Mouse (Mus musculus) neural tube, embryonic 13.5 days (tissue): ENCODE data around the gene Grik1. TPM values are rescaled to one million over a fixed set of nuclear protein-coding genes. Genes with fewer than 3 reads are reported as not detected.
A peak's percentile ranks its signal among the peaks of the same experiment; 100 is the strongest.

Experiments
- ATAC-seq: fragments of 200-750 bp; cut with Nextera tagmentation; 2 replicates; pipeline ENCODE4 v1.8.0; 2017; ENCODE audit warnings: low read depth, mild to moderate bottlenecking, moderate TSS enrichment, moderate library complexity
- H3K27ac ChIP-seq: fragments of 300-500 bp; sonication (generic); replicated peaks from 2 replicates; pipeline ENCODE4 v1.5.1; 2015; ENCODE audit warnings: moderate library complexity, mild to moderate bottlenecking, inconsistent platforms
- H3K27me3 ChIP-seq: fragments of 300-500 bp; sonication (generic); 2 replicates; pipeline ENCODE4 v1.6.1; 2015; ENCODE audit warnings: mild to moderate bottlenecking, inconsistent platforms
- H3K36me3 ChIP-seq: fragments of 300-500 bp; sonication (generic); 2 replicates; pipeline ENCODE4 v1.6.1; 2015; ENCODE audit warnings: mild to moderate bottlenecking, inconsistent platforms
- H3K4me1 ChIP-seq: fragments of 300-500 bp; sonication (generic); replicated peaks from 2 replicates; pipeline ENCODE4 v1.6.1; 2015; ENCODE audit warnings: inconsistent platforms
- H3K4me2 ChIP-seq: fragments of 300-500 bp; sonication (generic); 2 replicates; pipeline ENCODE4 v1.6.1; 2015; ENCODE audit warnings: inconsistent platforms, mild to moderate bottlenecking, moderate library complexity
- H3K4me3 ChIP-seq: fragments of 300-500 bp; sonication (generic); 2 replicates; pipeline ENCODE4 v1.5.1; 2015; ENCODE audit warnings: mild to moderate bottlenecking, inconsistent platforms
- H3K9ac ChIP-seq: fragments of 300-500 bp; sonication (generic); 2 replicates; pipeline ENCODE4 v1.6.1; 2015; ENCODE audit warnings: moderate library complexity, mild to moderate bottlenecking, inconsistent platforms
- H3K9me3 ChIP-seq: fragments of 300-500 bp; sonication (generic); 2 replicates; pipeline ENCODE4 v1.6.1; 2016; ENCODE audit warnings: inconsistent platforms
- WGBS: fragments of 180-500 bp; shearing (Covaris S2); methylation state at CpG from one replicate; pipeline ENCODE4 v1.1.7; 2015; 5-methylcytosine and 5-hydroxymethylcytosine counted together
- polyA plus RNA-seq: library from polyadenylated mRNA; unstranded; fragments of >200 nt; fragmentation: Nextera tagmentation; extraction: Ambion mirVana; gene quantifications from 2 replicates; pipeline ENCODE4 v1.2.1, GENCODE M21; 2015

The Grik1 gene
- polyA plus RNA-seq, 1 experiment from 2014 or later: 21.5 TPM

DNA sequence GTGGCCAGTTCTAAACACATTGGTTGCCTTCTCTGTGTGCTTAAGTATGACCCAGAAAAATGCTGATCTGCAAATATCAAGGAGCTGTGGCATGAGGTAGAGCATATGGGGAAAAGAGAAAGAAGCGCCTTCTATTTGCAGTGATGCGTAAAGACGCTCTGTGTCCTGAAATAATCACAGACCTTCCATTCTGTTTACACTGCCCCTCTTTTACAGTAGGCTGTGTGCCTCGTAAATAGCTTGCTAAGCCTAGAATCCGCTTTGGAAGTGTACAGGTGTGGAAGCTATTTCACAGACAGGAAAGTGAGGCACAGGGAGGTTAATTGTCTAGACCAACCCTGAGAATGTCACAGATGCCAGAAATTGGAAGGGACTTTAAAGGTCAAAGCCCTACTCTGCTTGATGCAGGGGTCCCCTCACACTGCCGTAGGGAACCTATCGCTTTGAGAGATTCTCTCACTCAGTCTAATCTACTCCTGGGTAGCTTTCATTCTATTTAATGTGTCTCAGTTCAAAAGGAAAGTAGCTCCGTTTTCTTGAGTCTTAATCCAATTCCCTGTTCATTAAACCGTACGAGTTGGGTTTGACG is 251.5 kb downstream of the Grik1 start:
- no peak overlapping the region for H3K4me3 ChIP-seq
- no peaks in the 10 kb centered on the region for H3K9me3 ChIP-seq
- H3K4me2 ChIP-seq: no peak overlapping the region
- H3K27ac ChIP-seq: no peak overlapping the region
- ATAC-seq: no peak
- H3K27me3 ChIP-seq: no peaks in the 10 kb centered on the region
- H3K36me3 ChIP-seq: no peaks in the 10 kb centered on the region
- peaks cover 4% of the 10 kb centered on the region; the same call in 1 of the 2 replicates for H3K4me1 ChIP-seq
- no peak overlapping the region for H3K9ac ChIP-seq
- 82% methylated on average over 11 of the region's 11 CpGs for WGBS

DNA sequence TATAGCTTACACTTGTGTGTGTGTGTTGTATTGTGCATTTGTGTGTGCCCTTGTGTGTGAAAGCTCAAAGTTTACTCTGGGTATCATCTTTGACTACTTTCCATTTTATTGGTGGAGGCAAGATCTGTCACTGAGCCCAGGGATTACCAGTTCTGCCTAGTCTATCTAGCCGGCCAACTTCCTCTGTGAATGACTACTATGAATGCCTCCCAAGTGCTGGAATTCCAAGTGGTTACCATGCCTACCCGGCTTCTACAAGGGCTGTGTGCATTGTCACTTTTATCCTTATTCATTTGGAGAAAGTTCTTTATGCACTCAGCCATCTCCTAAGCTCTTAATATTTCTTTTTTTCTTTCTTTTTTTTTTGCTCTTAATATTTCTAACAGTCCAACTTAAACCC is 301.3 kb downstream of the Grik1 start:
- WGBS: 19% methylated on average over 2 of the region's 2 CpGs
- no peak for ATAC-seq

DNA sequence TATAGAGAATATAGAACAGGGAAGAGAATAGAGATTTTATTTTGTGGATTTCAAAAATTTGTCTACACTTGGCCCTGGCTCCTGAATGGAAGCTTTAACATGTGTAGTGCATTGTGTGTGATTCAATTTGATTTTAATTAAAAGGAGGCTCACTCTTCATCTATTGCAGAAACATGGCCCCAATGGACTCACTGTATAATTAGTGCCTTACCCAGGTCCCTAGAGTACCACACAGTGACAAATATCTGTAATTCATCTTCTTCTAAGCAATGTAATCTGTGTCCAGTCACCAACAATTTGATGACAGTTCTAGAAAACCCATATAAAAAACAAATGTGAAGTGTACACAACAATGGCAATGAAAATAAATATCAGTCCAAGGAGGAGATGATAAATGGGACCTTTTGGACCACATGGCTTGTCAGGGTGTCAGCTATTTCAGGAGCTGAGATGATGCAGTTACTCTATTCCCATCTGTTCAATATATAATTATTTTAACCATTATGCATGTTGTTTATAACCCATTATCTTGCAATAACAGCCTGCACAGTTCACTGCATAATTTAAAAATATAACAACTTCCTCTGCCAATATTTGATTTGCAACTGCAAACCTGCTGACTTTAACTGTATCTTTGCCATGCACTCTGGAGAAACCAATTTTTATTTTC is 305.7 kb downstream of the Grik1 start:
- H3K4me2 ChIP-seq: no peak overlapping the region
- H3K27ac ChIP-seq: no peak overlapping the region
- H3K36me3 ChIP-seq: no peaks in the 10 kb centered on the region
- 0 out of 2 replicates have a peak, but pooled peaks cover 4% of the 10 kb centered on the region for H3K27me3 ChIP-seq
- ATAC-seq: peak; percentile 84
- H3K9me3 ChIP-seq: no peaks in the 10 kb centered on the region
- H3K4me1 ChIP-seq: peaks cover 12% of the 10 kb centered on the region
- no peak overlapping the region for H3K4me3 ChIP-seq
- H3K9ac ChIP-seq: no peak overlapping the region

More for the DNA sequence above, 301.3 kb downstream of the Grik1 start:
- Histone ChIP-seq H3K4me1 (peaks cover 9% of the 10 kb centered on the region), H3K9ac (no peak overlapping the region), H3K4me3 (no peak overlapping the region), H3K27me3 (no peaks in the 10 kb centered on the region), H3K36me3 (no peaks in the 10 kb centered on the region), H3K9me3 (no peaks in the 10 kb centered on the region), H3K4me2 (no peak overlapping the region), H3K27ac (no peak overlapping the region)

GRCm38 (mm10) chr16:87974076-87974443 is 316.0 kb downstream of the Grik1 start:
- ATAC-seq: no peak
- no peak overlapping the region for H3K4me3 ChIP-seq

GRCm38 (mm10) chr16:87973394-87974075 is 316.5 kb downstream of the Grik1 start:
- Histone ChIP-seq H3K4me1 (peaks cover 5% of the 10 kb centered on the region; the same call in 1 of the 2 replicates), H3K4me3 (no peak overlapping the region), H3K27ac (no peak overlapping the region), H3K9ac (no peak overlapping the region), H3K9me3 (no peaks in the 10 kb centered on the region), H3K36me3 (no peaks in the 10 kb centered on the region), H3K27me3 (no peaks in the 10 kb centered on the region), H3K4me2 (no peak overlapping the region)
- ATAC-seq: no peak
- WGBS: 50% methylated on average over 2 of the region's 2 CpGs

More at GRCm38 (mm10) chr16:87974076-87974443, 316.0 kb downstream of the Grik1 start:
- H3K4me2 ChIP-seq: no peak overlapping the region
- no peaks in the 10 kb centered on the region for H3K9me3 ChIP-seq
- H3K27ac ChIP-seq: no peak overlapping the region
- H3K36me3 ChIP-seq: no peaks in the 10 kb centered on the region
- no peaks in the 10 kb centered on the region for H3K27me3 ChIP-seq
- H3K4me1 ChIP-seq: peaks cover 5% of the 10 kb centered on the region; the same call in 1 of the 2 replicates
- 63% methylated on average over 3 of the region's 3 CpGs for WGBS
- H3K9ac ChIP-seq: no peak overlapping the region

- Histone ChIP-seq H3K36me3 (no peaks in the 10 kb centered on the region), H3K4me1 (peaks cover 5% of the 10 kb centered on the region; the same call in 1 of the 2 replicates), H3K4me3 (no peak overlapping the region), H3K9ac (no peak overlapping the region), H3K9me3 (no peaks in the 10 kb centered on the region), H3K27me3 (no peaks in the 10 kb centered on the region), H3K27ac (no peak overlapping the region), H3K4me2 (no peak overlapping the region)
- WGBS: 63% methylated on average over 6 of the region's 6 CpGs
- ATAC-seq: no peak
These were observed 318.2 kb downstream of the Grik1 start for GRCm38 (mm10) chr16:87971911-87972310.

DNA sequence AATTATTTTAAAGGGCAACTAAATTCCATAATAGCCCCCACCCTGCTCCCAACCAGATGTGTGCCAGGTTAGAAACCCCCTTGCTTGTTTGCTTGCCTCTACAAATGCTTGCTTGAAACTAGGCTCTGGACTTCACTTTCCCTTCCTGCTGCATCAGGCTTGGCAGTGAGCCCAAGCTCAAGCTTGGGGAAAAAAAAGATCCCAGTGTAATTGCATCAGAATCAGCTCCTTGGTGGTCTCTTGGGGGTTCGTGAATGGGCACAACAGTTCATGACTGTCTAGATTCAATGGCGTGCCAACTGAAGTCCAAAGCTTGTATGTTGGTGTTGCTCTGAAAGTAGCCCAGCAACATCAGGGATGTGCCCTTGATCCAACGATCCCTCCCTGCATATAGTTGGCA is 320.1 kb downstream of the Grik1 start:
- WGBS: 78% methylated on average over 3 of the region's 3 CpGs
- H3K4me2 ChIP-seq: no peak overlapping the region
- ATAC-seq: no peak
- no peak overlapping the region for H3K9ac ChIP-seq
- H3K9me3 ChIP-seq: no peaks in the 10 kb centered on the region
- H3K36me3 ChIP-seq: no peaks in the 10 kb centered on the region
- H3K27me3 ChIP-seq: no peaks in the 10 kb centered on the region
- H3K4me3 ChIP-seq: no peak overlapping the region
- H3K4me1 ChIP-seq: peaks cover 5% of the 10 kb centered on the region; the same call in 1 of the 2 replicates
- H3K27ac ChIP-seq: no peak overlapping the region

- H3K27me3 ChIP-seq: no peaks in the 10 kb centered on the region
- no peak overlapping the region for H3K4me3 ChIP-seq
- no peak overlapping the region for H3K4me2 ChIP-seq
- H3K27ac ChIP-seq: no peak overlapping the region
- no peaks in the 10 kb centered on the region for H3K4me1 ChIP-seq
- ATAC-seq: no peak
- H3K9me3 ChIP-seq: no peaks in the 10 kb centered on the region
- no peak overlapping the region for H3K9ac ChIP-seq
- 57% methylated on average over 6 of the region's 6 CpGs for WGBS
- H3K36me3 ChIP-seq: no peaks in the 10 kb centered on the region
These were observed 328.6 kb downstream of the Grik1 start for GRCm38 (mm10) chr16:87961419-87961818.

- WGBS: 52% methylated on average over 10 of the region's 10 CpGs
These were observed 332.6 kb downstream of the Grik1 start for GRCm38 (mm10) chr16:87957449-87957848.

DNA sequence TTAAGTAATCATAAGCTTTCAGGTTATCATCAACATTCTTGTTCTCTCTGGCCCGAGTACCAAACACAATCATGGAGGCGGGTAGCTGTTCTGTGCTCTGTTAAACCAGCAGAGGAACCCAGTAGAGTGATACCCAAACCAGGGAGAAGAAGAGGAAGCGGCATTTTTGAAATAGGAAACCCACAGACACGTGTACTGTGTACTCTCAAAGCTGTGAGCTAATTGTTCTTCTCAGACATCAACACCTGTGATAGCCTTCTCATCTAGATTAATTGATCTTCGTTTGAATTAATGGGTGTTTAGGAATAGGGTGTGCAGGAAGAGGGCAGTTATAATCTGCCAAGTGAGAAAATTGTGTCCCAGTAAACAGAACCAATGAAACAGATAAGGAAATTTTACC is 333.9 kb downstream of the Grik1 start:
- Histone ChIP-seq H3K4me1 (no peaks in the 10 kb centered on the region), H3K9ac (no peak overlapping the region), H3K27ac (no peak overlapping the region), H3K27me3 (no peaks in the 10 kb centered on the region), H3K4me2 (no peak overlapping the region), H3K36me3 (no peaks in the 10 kb centered on the region), H3K9me3 (no peaks in the 10 kb centered on the region), H3K4me3 (no peak overlapping the region)
- 76% methylated on average over 5 of the region's 5 CpGs for WGBS
- no peak for ATAC-seq

More at GRCm38 (mm10) chr16:87957449-87957848, 332.6 kb downstream of the Grik1 start:
- Histone ChIP-seq H3K4me3 (no peak overlapping the region), H3K27me3 (no peaks in the 10 kb centered on the region), H3K4me1 (no peaks in the 10 kb centered on the region), H3K9me3 (no peaks in the 10 kb centered on the region), H3K9ac (no peak overlapping the region), H3K36me3 (no peaks in the 10 kb centered on the region), H3K27ac (no peak overlapping the region), H3K4me2 (no peak overlapping the region)
- no peak for ATAC-seq

DNA sequence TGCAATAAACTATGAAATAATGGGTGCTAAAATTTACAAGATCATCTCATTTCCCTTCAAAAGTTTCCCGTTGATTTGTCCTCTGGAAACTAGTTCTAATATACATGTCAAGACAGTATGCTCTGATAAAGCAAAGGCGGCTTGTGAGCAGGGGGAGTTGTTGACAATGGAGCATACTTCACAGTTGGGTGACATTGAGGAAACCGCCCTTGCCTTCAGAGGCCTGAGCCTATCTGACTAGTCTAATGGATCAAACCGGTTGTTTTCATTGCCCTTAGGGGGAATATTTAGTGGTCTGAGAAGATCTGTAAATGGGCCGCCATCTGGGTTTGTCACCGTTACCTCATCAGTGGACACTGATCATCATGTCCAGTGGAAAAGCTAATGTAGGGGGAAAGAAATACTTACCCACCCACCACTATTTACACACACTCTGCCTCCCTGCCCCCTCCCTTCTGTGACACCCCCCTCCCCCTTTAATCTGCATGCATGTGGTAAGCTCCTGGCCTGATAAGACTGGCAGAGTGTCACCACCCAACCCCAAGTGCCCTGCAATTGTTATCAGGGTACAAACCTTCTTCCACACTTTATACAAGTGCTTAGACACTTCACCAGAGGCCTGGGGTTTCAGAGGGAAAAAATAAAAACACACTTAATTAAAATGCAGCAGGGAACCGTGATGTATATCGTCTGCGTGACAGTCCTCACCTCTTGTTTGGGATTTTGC is 335.2 kb downstream of the Grik1 start:
- Histone ChIP-seq H3K36me3 (no peaks in the 10 kb centered on the region), H3K27ac (no peak overlapping the region), H3K4me2 (no peak overlapping the region), H3K4me3 (no peak overlapping the region), H3K9me3 (no peaks in the 10 kb centered on the region), H3K4me1 (no peaks in the 10 kb centered on the region), H3K27me3 (no peaks in the 10 kb centered on the region), H3K9ac (no peak overlapping the region)
- WGBS: 81% methylated on average over 9 of the region's 9 CpGs
- no peak for ATAC-seq

DNA sequence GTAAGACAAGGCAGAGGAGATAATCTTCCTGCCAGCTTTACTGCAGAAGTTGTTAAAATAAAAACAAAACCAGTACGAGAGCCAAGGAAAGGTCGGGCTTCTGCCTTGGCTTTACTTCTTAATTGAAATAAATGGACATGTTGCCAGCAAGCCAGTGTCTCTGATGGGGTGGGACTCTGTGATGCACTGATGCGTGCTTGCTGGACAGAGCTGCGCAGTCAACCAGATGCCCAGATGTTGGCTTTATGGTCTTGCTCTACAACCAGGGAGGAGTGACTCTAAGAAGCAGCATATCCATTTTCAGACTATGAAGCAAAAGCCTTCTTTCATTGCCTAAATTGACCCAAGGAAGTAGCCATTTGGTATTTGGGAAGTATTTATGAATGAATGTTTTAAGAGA is 336.9 kb downstream of the Grik1 start:
- no peak overlapping the region for H3K4me2 ChIP-seq
- no peak overlapping the region for H3K9ac ChIP-seq
- H3K9me3 ChIP-seq: no peaks in the 10 kb centered on the region
- H3K27ac ChIP-seq: no peak overlapping the region
- no peaks in the 10 kb centered on the region for H3K27me3 ChIP-seq
- no peak for ATAC-seq
- H3K4me1 ChIP-seq: no peaks in the 10 kb centered on the region
- no peak overlapping the region for H3K4me3 ChIP-seq
- 87% methylated on average over 4 of the region's 4 CpGs for WGBS
- no peaks in the 10 kb centered on the region for H3K36me3 ChIP-seq
